Mouse (Mus musculus) bone marrow, adult 2 months (tissue): ENCODE results near the gene 1700069L16Rik. TPM values are rescaled to one million over a fixed set of nuclear protein-coding genes. Genes with fewer than 3 reads are reported as not detected.
A peak's percentile ranks its signal among the peaks of the same experiment; 100 is the strongest.

Source experiments
- H3K27ac ChIP-seq: fragments of 200-500 bp; 2 replicates; pipeline ENCODE4 v1.5.1; 2012; ENCODE audit warnings: low read depth, mild to moderate bottlenecking, control low read depth, inconsistent platforms, low read length; ENCODE audit not compliant: control insufficient read depth, poor library complexity, insufficient read depth
- H3K4me1 ChIP-seq: fragments of 200-500 bp; 2 replicates; pipeline ENCODE4 v1.6.1; 2011; ENCODE audit warnings: low read length; ENCODE audit not compliant: control insufficient read depth, insufficient read depth
- H3K4me3 ChIP-seq: fragments of 200-500 bp; replicated peaks from 2 replicates; pipeline ENCODE3; 2011; ENCODE audit warnings: mild to moderate bottlenecking, low read depth, low read length, control low read depth; ENCODE audit not compliant: control insufficient read depth
- CTCF ChIP-seq: fragments of 200-500 bp; IDR thresholded peaks from 2 replicates; pipeline ENCODE4 v1.5.1; 2011; ENCODE audit warnings: low read length, control low read depth; ENCODE audit not compliant: control insufficient read depth, insufficient read depth
- POLR2A ChIP-seq: fragments of 200-500 bp; IDR thresholded peaks from 2 replicates; pipeline ENCODE4 v1.6.1; 2011; ENCODE audit warnings: low read depth, mild to moderate bottlenecking, control low read depth, low read length, borderline replicate concordance; ENCODE audit not compliant: control insufficient read depth
- WGBS: fragments of 180-500 bp; shearing (Covaris S2); methylation state at CpG from one replicate; pipeline ENCODE4 v1.1.7; 2018; 5-methylcytosine and 5-hydroxymethylcytosine counted together
- polyA plus RNA-seq: library from polyadenylated mRNA; stranded (reverse); fragments of >200 nt; gene quantifications from 2 replicates; pipeline ENCODE4 v1.2.4, GENCODE M21; 2011; ENCODE audit warnings: low replicate concordance; ENCODE audit not compliant: missing spikeins, insufficient read depth, insufficient read length

1700069L16Rik gene
- polyA plus RNA-seq, 1 experiment: not detected

DNA sequence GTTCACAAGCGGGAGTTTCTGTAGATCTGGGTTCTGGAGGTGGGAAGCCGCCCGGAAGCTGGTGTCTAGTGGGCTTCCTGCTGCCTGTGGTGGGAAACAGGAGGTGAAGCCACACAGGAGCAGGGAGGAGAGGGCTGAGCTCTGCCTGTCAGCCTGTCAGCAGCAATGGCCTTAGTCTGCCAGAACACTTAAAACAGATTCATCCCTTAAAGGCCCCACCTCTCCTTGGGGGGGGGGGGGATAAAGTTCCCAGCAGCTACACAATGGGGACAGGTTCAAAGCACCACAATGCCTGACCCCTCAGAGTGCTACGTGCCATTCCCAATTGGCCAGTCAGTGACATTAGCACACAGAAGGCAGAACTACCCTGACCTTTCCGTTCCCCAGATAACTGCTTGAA, 72.4 kb downstream of the 1700069L16Rik start:
- Histone ChIP-seq H3K27ac (no peak overlapping the region), H3K4me3 (no peak overlapping the region), H3K4me1 (peaks cover 3% of the 10 kb centered on the region; the same call in 1 of the 2 replicates)
- no peak for TF ChIP-seq POLR2A
- TF ChIP-seq CTCF: no peak
- WGBS: 6% methylated on average over 5 of the region's 5 CpGs

DNA sequence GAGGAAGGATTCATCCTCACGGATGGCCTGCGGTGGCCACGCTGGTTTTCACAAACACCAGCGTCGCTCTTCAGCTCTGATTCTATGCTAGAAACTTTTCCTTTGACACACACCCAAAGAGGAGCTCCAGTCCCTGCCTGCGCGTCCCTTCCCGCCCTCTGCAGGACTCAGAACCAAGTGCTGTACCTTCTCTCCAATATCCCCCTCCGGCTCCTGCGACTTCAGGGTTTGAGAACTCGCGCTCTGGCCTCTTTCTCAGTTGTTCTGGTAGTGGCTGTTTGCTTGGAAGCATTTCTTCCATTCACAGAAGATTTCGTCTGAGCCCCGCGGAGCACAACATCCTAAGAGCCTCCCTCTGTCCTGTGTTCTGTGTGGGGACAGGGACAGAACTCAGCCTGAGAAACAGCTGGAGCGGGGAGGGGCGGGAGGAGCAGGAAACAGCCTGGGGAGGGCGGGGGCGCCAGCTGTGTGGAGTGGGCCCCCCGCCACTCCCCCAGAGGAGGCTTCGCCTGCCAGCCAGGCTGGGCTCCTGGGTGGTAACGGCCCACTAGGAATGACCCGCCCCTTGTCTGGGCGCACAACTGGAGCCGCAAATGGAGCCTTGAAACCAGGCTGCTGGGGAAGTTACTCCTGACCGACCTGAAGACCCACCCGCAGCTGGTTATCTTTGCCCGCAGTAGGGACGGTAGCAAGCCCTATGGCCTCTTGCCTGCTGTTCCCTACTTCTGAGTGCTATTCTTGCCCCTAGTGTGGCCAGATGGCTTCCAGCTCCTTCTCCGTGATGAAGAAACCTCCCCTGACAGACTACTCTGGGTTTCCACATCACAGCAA, 74.3 kb downstream of the 1700069L16Rik start, which contains the start of gene Cmklr1:
TSS of gene Cmklr1 (minus strand) at position 392 of the 831 bp plus-strand sequence.
- TF ChIP-seq POLR2A (no peak), CTCF (no peak)
- no peak within 1 kb of the TSS for H3K4me3 ChIP-seq
- H3K4me1 ChIP-seq: peaks cover 3% of the 10 kb centered on the region; the same call in 1 of the 2 replicates
- WGBS: 14% methylated on average over 30 of the region's 30 CpGs
- H3K27ac ChIP-seq: no peak within 1 kb of the TSS

DNA sequence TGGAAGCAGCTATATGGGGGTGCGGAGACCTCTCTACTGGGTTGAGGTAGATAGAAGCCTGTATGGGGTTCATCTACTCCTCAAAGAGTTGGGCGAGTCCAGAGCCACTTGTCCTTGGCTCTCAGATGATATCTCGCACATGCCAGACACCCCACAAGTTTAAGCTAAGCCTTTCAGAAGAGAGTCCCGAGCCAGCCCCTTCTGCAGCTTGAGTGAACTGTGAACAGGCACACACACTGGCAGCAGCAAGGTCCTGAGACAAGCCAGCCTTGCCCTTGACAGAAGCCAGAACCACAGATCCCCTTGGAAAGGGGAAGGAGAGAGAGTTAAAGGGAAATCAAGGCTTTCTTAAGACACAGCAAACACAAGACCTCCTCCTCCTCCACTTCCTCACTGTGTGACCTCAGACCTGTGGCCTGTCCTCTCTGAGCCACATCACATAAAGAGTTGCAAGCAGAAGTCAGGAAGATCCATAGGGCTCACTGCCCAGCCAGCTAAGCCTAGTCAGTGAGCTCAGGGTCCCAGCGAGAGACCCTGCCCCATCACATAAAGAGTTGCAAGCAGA, 75.8 kb downstream of the 1700069L16Rik start:
- Histone ChIP-seq H3K4me3 (no peak overlapping the region), H3K27ac (peak overlapping the region; percentile 33; the same call in 1 of the 2 replicates), H3K4me1 (peaks cover 4% of the 10 kb centered on the region)
- no peak for TF ChIP-seq POLR2A
- TF ChIP-seq CTCF: no peak
- 49% methylated on average over 5 of the region's 5 CpGs for WGBS

DNA sequence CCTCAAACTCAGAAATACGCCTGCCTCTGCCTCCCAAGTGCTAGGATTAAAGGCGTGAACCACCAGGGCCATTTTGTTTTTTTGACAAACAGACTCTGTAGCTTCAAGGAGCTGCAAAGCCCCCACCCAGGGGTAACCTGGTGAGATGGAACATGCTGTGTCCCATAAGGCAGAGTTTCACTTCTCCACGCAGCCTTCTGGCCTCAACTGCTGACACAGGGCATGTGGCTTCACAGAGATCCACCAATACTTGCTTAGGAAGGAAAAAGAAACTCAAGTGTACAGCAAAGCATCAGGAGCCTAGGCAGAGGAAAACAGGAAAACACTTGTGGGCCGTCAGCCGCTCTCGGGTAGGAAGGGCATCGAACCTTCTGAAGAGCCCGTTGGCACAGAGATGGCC, 77.4 kb downstream of the 1700069L16Rik start:
- H3K4me1 ChIP-seq: peaks cover 4% of the 10 kb centered on the region
- 61% methylated on average over 8 of the region's 8 CpGs for WGBS
- no peak for TF ChIP-seq CTCF
- TF ChIP-seq POLR2A: no peak
- H3K4me3 ChIP-seq: no peak overlapping the region
- H3K27ac ChIP-seq: no peak overlapping the region; the same call in 1 of the 2 replicates

DNA sequence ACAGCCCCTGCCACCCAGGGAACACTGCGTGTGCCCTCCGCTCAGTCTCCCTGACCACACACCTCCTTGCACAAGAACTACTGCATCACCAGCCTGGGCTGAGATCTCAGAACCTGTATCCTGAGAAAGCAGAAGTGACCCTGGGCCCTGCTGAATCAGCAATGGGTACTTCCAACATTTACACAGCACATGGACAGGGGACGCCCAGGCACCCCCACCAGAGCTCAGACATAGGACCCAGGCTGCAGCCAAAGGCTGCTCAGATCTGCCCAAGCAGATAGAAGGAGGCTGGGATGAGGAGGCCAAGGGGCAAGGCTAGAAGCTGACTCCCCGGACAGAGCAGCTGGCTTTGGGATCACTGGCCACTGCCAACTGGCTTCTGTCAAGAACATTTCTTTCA, 80.1 kb downstream of the 1700069L16Rik start:
- 26% methylated on average over 4 of the region's 4 CpGs for WGBS
- no peak for TF ChIP-seq POLR2A
- no peak for TF ChIP-seq CTCF
- H3K4me1 ChIP-seq: peaks cover 5% of the 10 kb centered on the region
- H3K27ac ChIP-seq: peak overlapping the region; percentile 7; the same call in 1 of the 2 replicates
- no peak overlapping the region for H3K4me3 ChIP-seq

DNA sequence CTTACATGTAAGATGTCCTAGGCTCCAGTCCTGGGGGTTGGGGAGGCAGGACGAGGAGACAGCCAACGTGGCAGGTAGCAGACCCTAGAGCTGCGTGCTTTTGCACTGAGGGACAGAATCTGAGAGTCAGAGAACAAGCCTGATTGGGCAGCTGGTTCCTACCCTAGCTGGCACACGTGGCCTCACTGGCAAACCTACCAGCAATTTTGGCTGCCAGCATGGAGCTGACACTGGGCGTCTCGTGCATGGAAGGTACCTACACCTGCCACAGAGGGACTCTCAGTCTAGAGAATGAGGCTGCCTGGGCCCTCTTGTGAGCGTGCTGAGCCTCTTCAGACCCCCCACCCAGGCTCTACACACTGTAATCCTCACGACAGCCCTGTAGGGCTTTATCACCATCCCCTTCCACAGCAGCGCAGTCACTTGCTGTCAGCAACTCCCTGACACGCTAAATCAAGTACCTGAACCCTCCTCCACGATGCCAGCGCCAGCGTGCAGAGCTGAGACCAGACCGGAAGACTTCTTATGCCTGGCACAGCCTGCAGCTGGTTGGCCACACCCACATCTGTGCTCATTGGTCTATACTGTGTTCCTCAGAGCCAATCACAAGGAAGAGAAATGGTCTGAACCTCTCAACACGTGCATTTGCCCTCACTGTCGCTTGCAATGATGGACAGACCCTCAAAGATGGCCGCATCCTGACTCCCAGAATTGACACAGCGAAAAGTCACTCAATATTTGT, 81.3 kb downstream of the 1700069L16Rik start:
- peaks cover 3% of the 10 kb centered on the region for H3K4me1 ChIP-seq
- TF ChIP-seq POLR2A (no peak), CTCF (no peak)
- H3K4me3 ChIP-seq: no peak overlapping the region
- 30% methylated on average over 18 of the region's 18 CpGs for whole genome bisulfite sequencing
- no peak overlapping the region for H3K27ac ChIP-seq

Other genes with a start within 250 kb of the 1700069L16Rik start
- gene Wscd2, start 234.4 kb downstream of the 1700069L16Rik start, polyA plus RNA-seq: 0.30 TPM in 1 of 2 replicates, not detected in the other
- gene Cmklr1, start 74.3 kb downstream of the 1700069L16Rik start, polyA plus RNA-seq: 1.2 and 2.6 TPM in 2 replicates
- gene Ficd, start 11.0 kb upstream of the 1700069L16Rik start, polyA plus RNA-seq: 1.0 and 3.0 TPM in 2 replicates
- gene Sart3, start 47.7 kb upstream of the 1700069L16Rik start, polyA plus RNA-seq: 42.7 and 57.4 TPM in 2 replicates
- 108 and 116 TPM in 2 replicates for gene Iscu, start 48.0 kb upstream of the 1700069L16Rik start, polyA plus RNA-seq
- gene Tmem119, start 75.7 kb upstream of the 1700069L16Rik start, polyA plus RNA-seq: 1.4 and 1.8 TPM in 2 replicates
- gene Selplg, start 107.9 kb upstream of the 1700069L16Rik start, polyA plus RNA-seq: 48.2 and 146 TPM in 2 replicates
- 26.5 and 52.7 TPM in 2 replicates for gene Coro1c, start 184.0 kb upstream of the 1700069L16Rik start, polyA plus RNA-seq